Mouse (Mus musculus) C2C12 (cell line): ENCODE measurements around the gene Insl5. TPM values are rescaled to one million over a fixed set of nuclear protein-coding genes. Genes with fewer than 3 reads are reported as not detected.

Experiments
- H3K27me3 ChIP-seq: one replicate; pipeline ENCODE4 v1.6.1; 2011; ENCODE audit not compliant: control insufficient read depth, insufficient read depth, insufficient read length
- H3K36me3 ChIP-seq: one replicate; pipeline ENCODE4 v1.6.1; 2011; ENCODE audit not compliant: control insufficient read depth, insufficient read depth
- H3K4me3 ChIP-seq: one replicate; pipeline ENCODE4 v1.5.1; 2011; ENCODE audit warnings: mild to moderate bottlenecking, control low read depth; ENCODE audit not compliant: poor library complexity, insufficient read depth, severe bottlenecking
- H3K79me2 ChIP-seq: one replicate; pipeline ENCODE4 v1.6.1; 2011; ENCODE audit not compliant: control insufficient read depth, insufficient read depth
- H3K79me3 ChIP-seq: one replicate; pipeline ENCODE4 v1.6.1; 2011; ENCODE audit warnings: low read depth, control low read depth
- H3ac ChIP-seq: one replicate; pipeline ENCODE3; 2011; ENCODE audit warnings: low read depth; ENCODE audit not compliant: control insufficient read depth, insufficient read length
- CEBPB ChIP-seq: IDR thresholded peaks from one replicate; pipeline ENCODE4 v1.6.1; 2011; ENCODE audit warnings: low read depth, mild to moderate bottlenecking, control low read depth, moderate library complexity
- CTCF ChIP-seq: IDR thresholded peaks from one replicate; pipeline ENCODE4 v1.5.1; 2011; ENCODE audit not compliant: control insufficient read depth, insufficient read depth, insufficient read length
- FOSL1 ChIP-seq: IDR thresholded peaks from one replicate; pipeline ENCODE4 v1.8.0; 2011; ENCODE audit warnings: mild to moderate bottlenecking, low read length; ENCODE audit not compliant: poor library complexity, insufficient read depth, severe bottlenecking
- MAX ChIP-seq: IDR thresholded peaks from one replicate; pipeline ENCODE4 v1.6.1; 2011; ENCODE audit warnings: mild to moderate bottlenecking, control low read depth
- MYOD1 ChIP-seq: IDR thresholded peaks from one replicate; pipeline ENCODE4 v1.6.1; 2011; ENCODE audit warnings: low read depth; ENCODE audit not compliant: control insufficient read depth, insufficient read length
- MYOG ChIP-seq: IDR thresholded peaks from one replicate; pipeline ENCODE4 v1.6.1; 2011; ENCODE audit not compliant: control insufficient read depth, insufficient read length; ENCODE audit errors: extremely low read depth
- USF1 ChIP-seq: IDR thresholded peaks from one replicate; pipeline ENCODE4 v1.6.1; 2011; ENCODE audit warnings: low read depth, mild to moderate bottlenecking, control low read depth, moderate library complexity
- polyA plus RNA-seq: library from polyadenylated mRNA; unstranded; fragments of >200 nt; fragmentation: generic; extraction: Trizol; gene quantifications from one replicate; pipeline ENCODE4 v1.2.1, GENCODE M21; 2012; ENCODE audit warnings: missing spikeins

Gene Insl5
- polyA plus RNA-seq, 1 experiment = not detected

DNA sequence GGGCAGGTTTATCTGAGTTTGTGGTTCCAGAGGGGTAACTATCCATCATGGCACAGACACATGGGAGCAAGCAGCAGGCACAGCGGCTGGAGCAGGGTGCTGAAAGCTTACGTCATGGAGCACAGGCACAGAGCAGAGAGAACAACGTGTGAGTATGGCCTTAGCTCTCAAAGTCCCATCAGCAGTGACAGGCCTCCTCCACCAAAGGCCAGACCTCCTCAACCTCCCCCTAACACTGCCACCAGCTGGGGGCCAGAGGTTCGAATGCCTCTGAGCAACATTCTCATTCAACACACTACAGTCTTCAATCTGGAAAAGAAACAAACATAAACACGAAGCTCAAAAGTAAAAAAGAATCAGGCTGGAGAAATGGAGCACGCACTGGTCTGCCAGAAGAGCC lies 38.1 kb downstream of the Insl5 start:
- H3K36me3 ChIP-seq = no peaks in the 10 kb centered on the region
- no peaks in the 10 kb centered on the region for H3K79me2 ChIP-seq
- no peaks in the 10 kb centered on the region for H3K27me3 ChIP-seq
- no peaks in the 10 kb centered on the region for H3K79me3 ChIP-seq
- TF ChIP-seq CTCF (no peak), MAX (no peak), MYOG (no peak), MYOD1 (no peak), CEBPB (no peak), FOSL1 (no peak), USF1 (no peak)
- no peak overlapping the region for H3K4me3 ChIP-seq
- H3ac ChIP-seq = no peak overlapping the region

DNA sequence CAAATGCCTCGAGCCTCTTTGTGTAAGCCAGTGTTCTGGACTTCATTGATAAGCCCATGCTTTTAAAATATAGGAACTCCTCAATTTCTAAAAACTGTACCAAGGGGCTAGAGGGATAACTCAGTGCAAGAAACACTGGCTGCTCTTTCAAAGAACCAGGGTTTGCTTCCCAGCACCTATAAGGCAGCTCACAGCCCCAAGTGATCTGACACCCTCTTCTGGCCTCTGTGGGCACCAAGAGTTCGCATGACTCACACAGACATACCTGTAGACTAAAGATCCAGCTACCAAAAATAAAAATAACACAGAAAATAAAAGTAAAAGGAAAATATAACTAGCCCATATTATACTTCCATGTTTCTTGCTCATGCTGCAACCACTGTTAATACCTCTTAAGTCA lies 38.9 kb downstream of the Insl5 start:
- H3K79me3 ChIP-seq = no peaks in the 10 kb centered on the region
- no peak overlapping the region for H3ac ChIP-seq
- TF ChIP-seq CEBPB (no peak), FOSL1 (no peak), USF1 (no peak), CTCF (no peak), MYOG (no peak), MAX (no peak), MYOD1 (no peak)
- H3K27me3 ChIP-seq = no peaks in the 10 kb centered on the region
- no peaks in the 10 kb centered on the region for H3K36me3 ChIP-seq
- no peaks in the 10 kb centered on the region for H3K79me2 ChIP-seq
- H3K4me3 ChIP-seq = no peak overlapping the region

DNA sequence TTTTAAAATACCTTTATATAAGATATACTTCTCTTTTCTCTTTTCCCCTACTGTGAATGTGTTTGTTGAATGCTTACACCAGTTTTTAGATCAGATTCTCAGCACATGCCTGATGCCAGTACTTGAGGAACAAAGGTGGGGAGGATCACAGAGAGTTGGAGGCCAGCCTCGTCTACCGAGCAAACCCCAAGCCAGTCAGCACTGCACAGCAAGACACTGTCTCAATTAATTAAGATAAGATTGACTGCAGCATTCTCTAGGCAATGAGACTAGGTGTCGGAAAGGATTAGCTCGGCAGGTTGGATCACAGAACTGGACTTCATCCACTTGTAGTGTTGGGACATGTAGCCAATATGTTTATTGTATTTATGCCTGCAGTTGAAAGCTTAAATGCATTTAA lies 39.3 kb downstream of the Insl5 start:
- H3K36me3 ChIP-seq = no peaks in the 10 kb centered on the region
- no peaks in the 10 kb centered on the region for H3K27me3 ChIP-seq
- no peak overlapping the region for H3K4me3 ChIP-seq
- TF ChIP-seq MYOD1 (no peak), CTCF (no peak), MYOG (no peak)
- H3ac ChIP-seq = no peak overlapping the region
- no peaks in the 10 kb centered on the region for H3K79me2 ChIP-seq
- H3K79me3 ChIP-seq = no peaks in the 10 kb centered on the region

DNA sequence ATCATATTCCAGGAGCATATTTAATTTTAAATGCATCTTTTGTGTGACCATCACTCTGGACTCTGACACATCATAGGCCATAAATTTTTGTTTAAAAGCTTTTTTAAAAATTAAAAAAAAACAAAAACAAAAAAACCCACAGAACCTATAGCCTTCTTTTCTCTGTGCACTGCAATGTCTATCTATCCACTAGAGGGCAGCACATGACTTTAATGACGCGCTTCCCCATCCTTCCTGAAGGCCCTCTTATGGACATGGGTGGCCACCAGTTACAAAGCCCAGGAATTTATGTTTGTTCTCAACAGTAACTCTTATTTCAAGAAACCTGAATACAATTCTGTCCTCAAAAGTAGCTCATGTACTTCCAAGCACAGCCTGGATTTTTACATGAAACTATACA lies 39.7 kb downstream of the Insl5 start:
- TF ChIP-seq CTCF (peak; percentile 31), CEBPB (no peak), USF1 (no peak)
- H3K79me2 ChIP-seq = no peaks in the 10 kb centered on the region
- H3K36me3 ChIP-seq = no peaks in the 10 kb centered on the region
- H3K4me3 ChIP-seq = no peak overlapping the region
- H3K79me3 ChIP-seq = no peaks in the 10 kb centered on the region
- H3ac ChIP-seq = no peak overlapping the region
- H3K27me3 ChIP-seq = no peaks in the 10 kb centered on the region

DNA sequence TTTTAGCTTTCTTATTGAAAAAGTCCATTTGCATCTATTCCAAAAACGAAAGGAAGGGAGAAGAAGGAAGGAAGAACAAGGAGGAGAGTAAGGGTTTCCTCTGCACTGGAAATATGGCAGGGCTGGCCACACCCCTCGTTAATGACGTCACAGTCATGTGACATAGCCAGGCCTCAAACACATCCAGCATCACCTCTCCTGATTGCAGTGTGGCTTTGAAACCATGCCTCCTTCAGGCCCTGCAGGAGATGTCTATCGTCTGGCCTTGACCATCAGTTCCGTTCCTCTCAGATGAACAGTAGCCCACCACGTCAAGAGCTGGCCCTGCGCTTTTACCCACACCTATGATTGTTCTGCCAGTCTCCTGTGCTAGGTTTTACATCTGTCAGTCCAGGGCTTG lies 40.5 kb downstream of the Insl5 start:
- H3ac ChIP-seq = no peak overlapping the region
- no peaks in the 10 kb centered on the region for H3K27me3 ChIP-seq
- H3K79me3 ChIP-seq = no peaks in the 10 kb centered on the region
- TF ChIP-seq MYOD1 (no peak), USF1 (peak; percentile 61), CEBPB (no peak)
- no peaks in the 10 kb centered on the region for H3K36me3 ChIP-seq
- H3K79me2 ChIP-seq = no peaks in the 10 kb centered on the region
- no peak overlapping the region for H3K4me3 ChIP-seq

DNA sequence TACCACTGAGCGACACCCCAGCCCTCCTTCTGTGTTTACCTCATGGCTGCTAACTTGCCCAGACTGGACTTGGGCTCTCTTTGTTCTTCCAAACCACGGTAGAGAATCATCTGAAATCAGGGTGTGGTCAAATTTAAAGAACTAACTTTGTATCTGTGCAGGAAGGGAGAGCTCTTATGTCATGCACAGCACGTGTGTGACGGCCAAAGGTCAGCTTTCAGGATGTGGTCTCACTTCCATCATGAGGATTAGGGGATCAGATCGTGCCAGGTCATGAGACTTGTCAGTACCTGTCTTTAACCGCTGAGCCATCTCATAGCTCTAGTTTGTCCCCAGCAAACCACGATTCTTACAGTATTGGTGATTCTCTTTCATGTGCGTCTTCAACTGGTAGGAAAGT lies 44.9 kb downstream of the Insl5 start:
- Histone ChIP-seq H3ac (no peak overlapping the region), H3K36me3 (no peaks in the 10 kb centered on the region), H3K79me2 (no peaks in the 10 kb centered on the region), H3K27me3 (no peaks in the 10 kb centered on the region), H3K79me3 (no peaks in the 10 kb centered on the region), H3K4me3 (no peak overlapping the region)
- no peak for TF ChIP-seq CEBPB
- TF ChIP-seq MAX = no peak
- no peak for TF ChIP-seq MYOG
- TF ChIP-seq FOSL1 = no peak
